Mouse (Mus musculus) thymus, postnatal 10 days (tissue): ENCODE results near the gene Mipep.

ENCODE experiments used
- DNase-seq, 2 experiments: peaks; one replicate each; pipeline ENCODE4 v3.0.0; 2021; ENCODE audit warnings: low spot score in 2 of 2

Gene Mipep

GRCm38 (mm10) chr14:60784427-60785315 lies at the start of gene Mipep:
Gene Mipep (plus strand): TSS chr14:60784573.
- DNase-seq = peak; percentile 74 to 85

DNA sequence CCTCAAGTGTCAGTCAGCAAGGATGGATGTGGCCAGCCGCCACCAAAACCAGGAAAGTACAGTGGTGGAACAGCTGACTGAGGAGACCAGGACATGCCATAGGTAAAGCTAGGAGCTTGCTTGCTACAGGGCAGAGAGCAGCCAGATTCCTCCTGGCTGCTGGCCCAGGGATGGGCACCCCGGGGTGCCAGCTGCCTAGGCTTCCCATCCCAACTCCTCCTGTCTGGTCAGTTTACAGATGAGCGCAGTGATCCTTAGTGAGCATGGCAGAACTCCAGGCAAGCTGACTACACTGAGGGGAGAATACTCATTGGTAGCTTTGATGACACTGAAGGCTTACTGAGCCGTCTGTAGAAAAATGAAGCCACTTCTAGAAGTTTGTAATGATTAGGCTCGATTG lies 49.2 kb upstream of the Mipep start:
- DNase-seq = no peak

- no peak for DNase-seq
Observed at GRCm38 (mm10) chr14:60735848-60736547, 48.4 kb upstream of the Mipep start.

GRCm38 (mm10) chr14:60736591-60737192 lies 47.7 kb upstream of the Mipep start:
- peak; percentile 73 to 80 for DNase-seq

- no peak for DNase-seq
Observed at GRCm38 (mm10) chr14:60737202-60737611, 47.2 kb upstream of the Mipep start.

DNA sequence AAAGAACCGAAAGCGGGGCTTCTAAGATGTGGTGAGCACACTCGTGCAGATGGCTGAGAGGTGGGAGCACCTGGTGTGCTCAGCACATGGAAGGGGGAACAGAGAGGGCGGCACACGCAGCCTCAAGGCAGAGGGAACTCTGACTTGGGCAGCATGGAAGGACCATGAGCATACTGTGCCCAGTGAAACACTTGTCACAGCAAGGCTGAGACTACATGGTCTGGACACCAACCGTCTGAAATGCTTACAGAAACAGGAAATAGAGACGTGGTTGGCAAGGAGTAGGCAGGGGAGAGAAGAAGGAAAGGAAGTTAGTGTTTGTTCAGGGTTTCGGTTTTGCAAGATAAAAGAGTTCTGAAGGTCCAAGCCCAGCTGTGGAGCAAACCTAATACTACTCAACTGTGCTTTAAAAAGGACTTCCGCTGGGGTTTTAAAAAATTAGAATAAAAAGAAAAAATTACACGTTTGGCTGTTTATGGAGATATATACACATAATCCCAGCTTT lies 45.9 kb upstream of the Mipep start:
- DNase-seq = peak in 1 of 2 experiments; percentile 46

DNA sequence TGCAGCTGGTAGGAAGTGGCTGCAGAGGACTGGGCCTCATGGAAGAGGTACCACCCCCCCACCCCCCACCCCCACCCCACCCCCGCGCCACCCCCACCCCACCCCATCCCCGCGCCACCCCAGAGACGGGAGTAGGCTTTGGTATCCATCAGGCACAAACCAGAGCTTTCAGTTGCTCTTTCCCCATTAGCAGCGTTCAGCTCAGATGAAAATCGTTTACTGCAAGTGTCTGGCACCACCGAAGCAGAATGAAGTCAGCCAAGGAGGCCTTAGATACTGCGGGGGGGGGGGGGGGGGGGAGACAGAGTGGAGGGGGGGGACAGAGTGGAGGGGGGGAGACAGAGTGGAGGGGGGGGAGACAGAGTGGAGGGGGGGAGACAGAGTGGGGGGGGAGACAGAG lies 45.2 kb upstream of the Mipep start:
- no peak for DNase-seq

DNA sequence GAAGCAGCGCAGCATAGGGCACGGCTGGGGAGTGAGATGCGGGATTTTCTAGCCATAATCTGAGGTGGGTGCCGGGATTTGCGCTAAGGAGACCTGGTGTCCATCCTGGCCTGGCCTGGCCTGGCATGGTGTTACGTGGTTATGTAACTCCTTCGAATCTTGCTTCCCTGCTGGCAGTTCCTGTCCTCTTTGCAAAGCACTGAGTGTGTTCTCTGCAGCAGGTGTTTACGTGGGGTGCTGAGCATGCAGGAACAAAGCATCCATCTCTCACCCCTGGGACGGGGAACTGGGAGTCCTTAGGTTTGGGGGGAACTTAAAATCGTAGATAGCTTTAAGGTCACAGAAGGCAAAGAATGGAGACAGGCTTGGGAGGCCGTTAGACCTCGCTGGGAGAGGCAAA lies 44.8 kb upstream of the Mipep start:
- DNase-seq = peak in 1 of 2 experiments; percentile 26

GRCm38 (mm10) chr14:60740507-60740906 lies 43.9 kb upstream of the Mipep start:
- no peak for DNase-seq

DNA sequence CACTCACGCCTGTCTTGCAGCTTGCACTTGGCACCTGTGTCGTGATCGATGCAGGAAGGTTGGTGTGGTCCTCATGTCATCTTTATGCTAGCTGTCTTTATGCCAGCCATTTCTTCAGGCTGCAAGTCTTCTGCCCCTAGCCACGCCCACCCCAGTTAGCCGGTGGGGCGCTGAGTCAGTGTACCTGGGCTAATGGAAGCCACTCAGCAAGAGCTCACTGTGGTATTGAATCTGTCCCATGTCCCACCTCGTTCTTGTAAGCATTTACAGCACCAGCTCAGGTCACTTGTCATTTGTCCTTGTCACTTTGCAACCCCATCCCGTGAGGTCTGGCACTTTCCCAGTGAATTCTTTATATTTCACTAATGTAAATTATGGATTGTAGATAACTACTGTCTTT lies 43.3 kb upstream of the Mipep start:
- DNase-seq = no peak

GRCm38 (mm10) chr14:60741490-60741981 lies 42.8 kb upstream of the Mipep start:
- DNase-seq = no peak

DNA sequence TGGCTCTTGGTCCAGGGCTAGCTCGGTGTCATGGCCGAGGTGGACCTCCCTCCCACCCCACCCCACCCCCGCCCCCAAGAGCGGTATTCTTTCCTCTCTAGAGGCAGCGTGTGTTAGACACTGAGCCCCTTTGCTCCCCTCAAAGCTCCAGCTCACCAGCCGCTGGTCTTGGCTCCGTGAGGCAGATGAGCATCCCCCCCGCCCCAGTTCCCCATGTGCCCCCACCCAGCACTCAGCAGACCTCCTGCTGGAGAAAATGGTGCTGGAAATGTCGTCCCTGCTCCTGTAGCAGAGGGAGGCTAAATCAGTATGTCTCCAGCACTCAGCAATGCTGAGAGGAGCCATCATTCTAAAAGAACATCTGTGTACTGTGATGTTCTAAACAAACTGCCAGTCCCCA lies 40.7 kb upstream of the Mipep start:
- DNase-seq = no peak

- DNase-seq = no peak
Observed at GRCm38 (mm10) chr14:60745201-60745600, 39.2 kb upstream of the Mipep start.

GRCm38 (mm10) chr14:60746141-60746540 lies 38.2 kb upstream of the Mipep start:
- no peak for DNase-seq

- DNase-seq = no peak
Observed at GRCm38 (mm10) chr14:60747154-60747870, 37.1 kb upstream of the Mipep start.

- DNase-seq = no peak
Observed at GRCm38 (mm10) chr14:60749880-60750279, 34.5 kb upstream of the Mipep start.

GRCm38 (mm10) chr14:60751581-60751980 lies 32.8 kb upstream of the Mipep start:
- no peak for DNase-seq

DNA sequence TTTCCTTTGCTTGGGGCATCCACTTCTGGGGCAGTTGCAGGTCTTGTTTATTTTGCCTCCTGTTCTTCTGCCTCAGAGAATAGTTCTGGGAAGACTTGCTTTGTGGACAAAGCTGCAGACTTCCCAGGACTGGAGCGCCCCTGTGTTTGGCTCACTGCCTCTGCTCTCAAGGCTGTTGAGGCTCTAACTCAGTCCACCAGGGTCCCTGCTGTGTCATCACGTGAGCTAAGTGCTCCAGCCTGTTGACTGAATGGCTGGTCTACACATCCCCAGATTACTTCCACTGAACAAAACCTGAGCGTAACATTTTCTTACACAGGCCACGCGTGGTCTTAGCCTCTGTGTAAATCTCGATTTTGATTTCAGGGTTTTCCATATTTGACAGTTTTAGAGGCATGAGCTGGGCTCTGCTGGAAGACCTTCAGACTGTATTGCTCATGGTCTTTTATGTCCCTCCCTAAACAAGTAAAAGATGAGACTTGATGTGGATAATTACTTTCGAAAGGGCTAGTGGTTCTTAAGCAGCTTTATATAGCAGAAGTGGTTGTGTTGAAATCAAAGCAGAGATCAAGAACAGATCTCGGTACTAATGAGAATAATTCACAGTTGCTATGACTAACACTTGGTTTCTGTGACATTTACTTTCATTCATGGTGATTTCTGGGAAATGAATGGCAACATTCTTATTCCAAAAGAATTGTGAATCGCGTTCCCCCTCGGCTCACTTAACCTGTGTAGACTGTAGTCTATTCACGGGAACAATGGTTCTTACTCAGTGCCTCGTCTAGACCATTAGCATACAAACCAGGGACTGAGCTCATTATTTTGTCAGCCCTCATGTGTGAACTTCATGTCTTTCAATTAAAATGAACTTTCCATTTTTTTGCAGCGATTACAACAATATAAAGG lies 31.2 kb upstream of the Mipep start:
- DNase-seq = no peak

DNA sequence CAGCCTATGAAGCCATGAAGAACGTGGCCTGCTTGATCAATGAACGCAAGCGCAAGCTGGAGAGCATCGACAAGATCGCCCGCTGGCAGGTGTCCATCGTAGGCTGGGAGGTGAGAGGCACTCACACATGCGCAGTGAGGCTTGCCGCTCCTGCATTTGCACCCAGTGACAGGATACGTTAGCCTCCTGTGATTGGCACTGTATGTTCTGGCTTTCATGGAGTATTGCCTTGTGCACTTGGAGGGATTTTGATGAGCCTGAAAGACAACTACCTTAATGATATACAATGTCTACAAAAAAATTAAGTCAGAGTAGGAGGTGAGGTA lies 30.6 kb upstream of the Mipep start:
- no peak for DNase-seq

- DNase-seq = no peak
Observed at GRCm38 (mm10) chr14:60754656-60755055, 29.7 kb upstream of the Mipep start.

DNA sequence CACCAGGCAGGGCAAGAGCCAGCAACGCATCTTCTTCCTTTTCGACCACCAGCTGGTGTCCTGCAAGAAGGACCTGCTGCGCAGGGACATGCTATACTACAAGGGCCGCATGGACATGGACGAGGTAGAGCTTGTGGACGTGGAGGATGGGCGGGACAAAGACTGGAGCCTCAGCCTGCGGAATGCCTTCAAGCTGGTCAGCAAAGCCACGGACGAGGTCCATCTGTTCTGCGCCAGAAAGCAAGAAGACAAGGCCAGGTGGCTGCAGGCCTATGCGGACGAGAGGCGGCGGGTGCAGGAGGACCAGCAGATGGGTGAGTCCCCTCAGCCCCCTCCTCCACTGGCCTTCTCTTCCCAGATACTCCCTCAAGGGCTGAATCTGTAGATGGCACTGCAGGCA lies 28.1 kb upstream of the Mipep start:
- DNase-seq = no peak
